Mouse (Mus musculus) forebrain, postnatal 0 days (tissue): ENCODE results near the gene Cfap97d1. TPM values are rescaled to one million over a fixed set of nuclear protein-coding genes. Genes with fewer than 3 reads are reported as not detected.
"Not testable (repeated sequence)": the region's sequence is repeated elsewhere in the genome, so short reads cannot be mapped to it uniquely, and the experiment has no call there.

Source experiments
- ATAC-seq: fragments of 200-750 bp; cut with Nextera tagmentation; 2 replicates; pipeline ENCODE4 v1.8.0; 2017; ENCODE audit warnings: mild to moderate bottlenecking, moderate library complexity
- DNase-seq: peaks from one replicate; pipeline ENCODE4 v3.0.0-alpha.2; 2015
- H3K27ac ChIP-seq: fragments of 300-500 bp; sonication (generic); 2 replicates; pipeline ENCODE4 v1.5.1; 2014; ENCODE audit warnings: low read depth, mild to moderate bottlenecking, antibody characterized with exemption, low read length, moderate library complexity, mixed read lengths
- H3K27me3 ChIP-seq: fragments of 300-500 bp; sonication (generic); 2 replicates; pipeline ENCODE4 v1.6.1; 2014; ENCODE audit warnings: mild to moderate bottlenecking, low read length, mixed read lengths; ENCODE audit not compliant: insufficient read depth
- H3K36me3 ChIP-seq: fragments of 300-500 bp; sonication (generic); 2 replicates; pipeline ENCODE4 v1.6.1; 2014; ENCODE audit warnings: mild to moderate bottlenecking, moderate library complexity; ENCODE audit not compliant: insufficient read depth
- H3K4me1 ChIP-seq: fragments of 300-500 bp; sonication (generic); 2 replicates; pipeline ENCODE4 v1.6.1; 2014; ENCODE audit warnings: antibody characterized with exemption; ENCODE audit not compliant: insufficient read depth
- H3K4me2 ChIP-seq: fragments of 300-500 bp; sonication (generic); 2 replicates; pipeline ENCODE4 v1.6.1; 2014; ENCODE audit warnings: low read depth, mild to moderate bottlenecking, moderate library complexity
- H3K4me3 ChIP-seq: fragments of 300-500 bp; sonication (generic); 2 replicates; pipeline ENCODE4 v1.5.1; 2014; ENCODE audit warnings: low read depth, low read length, mixed read lengths
- H3K9ac ChIP-seq: fragments of 300-500 bp; sonication (generic); 2 replicates; pipeline ENCODE4 v1.6.1; 2014; ENCODE audit warnings: mild to moderate bottlenecking
- H3K9me3 ChIP-seq: fragments of 300-500 bp; sonication (generic); 2 replicates; pipeline ENCODE4 v1.6.1; 2016; ENCODE audit warnings: low read length
- CTCF ChIP-seq: sonication (generic); IDR thresholded peaks from 2 replicates; pipeline ENCODE4 v1.5.1; 2016; ENCODE audit warnings: antibody characterized with exemption, control low read depth, low read depth
- WGBS: fragments of 180-500 bp; shearing (Covaris S2); extraction: QIAGEN DNeasy Blood & Tissue Kit; methylation state at CpG from one replicate; pipeline ENCODE4 v1.1.7; 2014; 5-methylcytosine and 5-hydroxymethylcytosine counted together
- polyA plus RNA-seq: library from polyadenylated mRNA; unstranded; fragments of >200 nt; fragmentation: Nextera tagmentation; extraction: Ambion mirVana; gene quantifications from 2 replicates; pipeline ENCODE4 v1.2.1, GENCODE M21; 2015
- total RNA-seq: library from RNA; depleted of rRNA; stranded (reverse); fragments of >200 nt; gene quantifications from 2 replicates; pipeline ENCODE4 v1.2.3, GENCODE M21; 2014

Gene Cfap97d1
- total and polyA plus RNA-seq, 2 experiments from 2014 or later = not detected

GRCm38 (mm10) chr11:101981850-101982249 is 2.2 kb upstream of the Cfap97d1 start:
- Histone ChIP-seq H3K9ac (no peak overlapping the region), H3K4me3 (no peak overlapping the region), H3K36me3 (peaks cover 27% of the 10 kb centered on the region; the same call in 1 of the 2 replicates), H3K4me1 (peaks cover 10% of the 10 kb centered on the region), H3K4me2 (no peak overlapping the region), H3K27me3 (no peaks in the 10 kb centered on the region), H3K27ac (no peak overlapping the region), H3K9me3 (no peaks in the 10 kb centered on the region)
- ATAC-seq (no peak), DNase-seq (no peak)
- WGBS = 85% methylated on average over 12 of the region's 12 CpGs
- no peak for TF ChIP-seq CTCF

GRCm38 (mm10) chr11:101982981-101983411 is 1.1 kb upstream of the Cfap97d1 start:
- Histone ChIP-seq H3K4me1 (peaks cover 10% of the 10 kb centered on the region), H3K27me3 (no peaks in the 10 kb centered on the region), H3K4me3 (no peak overlapping the region), H3K27ac (no peak overlapping the region), H3K9me3 (no peaks in the 10 kb centered on the region), H3K9ac (no peak overlapping the region), H3K4me2 (peak overlapping the region; percentile 99; the same call in 1 of the 2 replicates), H3K36me3 (peaks cover 27% of the 10 kb centered on the region; the same call in 1 of the 2 replicates)
- DNase-seq = no peak
- ATAC-seq = no peak
- WGBS = 61% methylated on average over 6 of the region's 6 CpGs
- TF ChIP-seq CTCF = no peak

- Histone ChIP-seq H3K27ac (no peak overlapping the region), H3K4me1 (peaks cover 10% of the 10 kb centered on the region), H3K9ac (0 out of 2 replicates have a peak overlapping the region, but pooled peaks have one; percentile 81), H3K4me3 (peak overlapping the region; percentile 55; the same call in 1 of the 2 replicates), H3K9me3 (no peaks in the 10 kb centered on the region), H3K36me3 (peaks cover 25% of the 10 kb centered on the region; the same call in 1 of the 2 replicates), H3K27me3 (no peaks in the 10 kb centered on the region), H3K4me2 (peak overlapping the region; percentile 99)
- no peak for ATAC-seq
- DNase-seq = no peak
- 78% methylated on average over 10 of the region's 10 CpGs for WGBS
- TF ChIP-seq CTCF = no peak
Measured at GRCm38 (mm10) chr11:101983431-101983921, 603 bp upstream of the Cfap97d1 start.

- peaks cover 10% of the 10 kb centered on the region; the same call in 1 of the 2 replicates for H3K36me3 ChIP-seq
- not testable (repeated sequence) for H3K9ac ChIP-seq, H3K27me3 ChIP-seq, H3K27ac ChIP-seq, H3K9me3 ChIP-seq, H3K4me2 ChIP-seq, H3K4me3 ChIP-seq, ATAC-seq, DNase-seq, H3K4me1 ChIP-seq
- 67% methylated on average over 6 of the region's 6 CpGs for WGBS
Measured at GRCm38 (mm10) chr11:101985450-101985849, 1.4 kb downstream of the Cfap97d1 start.

- Histone ChIP-seq H3K27ac (no peak overlapping the region), H3K4me2 (no peak overlapping the region), H3K36me3 (peaks cover 5% of the 10 kb centered on the region; the same call in 1 of the 2 replicates), H3K9ac (no peak overlapping the region), H3K4me3 (no peak overlapping the region), H3K4me1 (peaks cover 10% of the 10 kb centered on the region), H3K9me3 (no peaks in the 10 kb centered on the region), H3K27me3 (no peaks in the 10 kb centered on the region)
- WGBS = 5% methylated on average over 10 of the region's 10 CpGs
- DNase-seq = peak; percentile 91
- TF ChIP-seq CTCF = peak; percentile 94
- peak; percentile 34; the same call in 1 of the 2 replicates for ATAC-seq
Measured at GRCm38 (mm10) chr11:101985990-101986389, 1.9 kb downstream of the Cfap97d1 start.

- no peak for DNase-seq
- ATAC-seq = no peak
- Histone ChIP-seq H3K36me3 (no peaks in the 10 kb centered on the region), H3K4me2 (no peak within 1 kb of the TSS), H3K9me3 (no peaks in the 10 kb centered on the region), H3K4me3 (no peak within 1 kb of the TSS), H3K4me1 (peaks cover 10% of the 10 kb centered on the region), H3K9ac (no peak within 1 kb of the TSS), H3K27ac (no peak within 1 kb of the TSS), H3K27me3 (no peaks in the 10 kb centered on the region)
- WGBS = 59% methylated on average over 3 of the region's 3 CpGs
- TF ChIP-seq CTCF = no peak
Measured at GRCm38 (mm10) chr11:101986913-101987312, 2.8 kb downstream of the Cfap97d1 start, which contains the start of gene Dusp3. Gene Dusp3, minus strand, starts transcription at chr11:101987013.

- no peak overlapping the region for H3K4me3 ChIP-seq
- no peaks in the 10 kb centered on the region for H3K36me3 ChIP-seq
- DNase-seq = no peak
- ATAC-seq = no peak
- no peak overlapping the region for H3K4me2 ChIP-seq
- no peak overlapping the region for H3K9ac ChIP-seq
- H3K27ac ChIP-seq = no peak overlapping the region
- TF ChIP-seq CTCF = no peak
- no peaks in the 10 kb centered on the region for H3K9me3 ChIP-seq
- WGBS = 88% methylated on average over 3 of the region's 3 CpGs
- peaks cover 5% of the 10 kb centered on the region; the same call in 1 of the 2 replicates for H3K4me1 ChIP-seq
- H3K27me3 ChIP-seq = no peaks in the 10 kb centered on the region
Measured at GRCm38 (mm10) chr11:101990244-101990643, 6.2 kb downstream of the Cfap97d1 start.
